In the genomic region with DNA sequence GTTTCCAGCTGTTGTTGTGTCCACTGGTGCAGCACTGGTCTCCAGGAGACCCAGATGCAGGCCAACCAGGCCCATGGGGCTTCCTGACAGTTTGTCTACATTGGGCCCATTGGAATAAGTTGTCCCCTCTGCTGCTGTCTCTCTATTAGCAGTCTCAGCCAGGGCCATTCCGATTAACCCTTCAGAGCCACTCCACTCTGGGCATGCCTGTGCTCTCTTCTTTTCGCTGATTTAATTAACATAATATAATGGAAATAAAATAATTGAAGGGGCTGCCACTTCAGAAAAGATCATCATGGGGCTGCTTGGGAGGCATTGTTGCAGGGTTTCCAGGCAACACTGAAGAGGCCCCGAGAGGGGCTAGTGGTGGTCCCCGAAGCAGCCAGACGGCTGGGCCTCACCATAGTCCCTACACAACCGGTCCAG, we compare ENCODE assay signal across 17 mouse cellular contexts.
DNase-seq lines count a peak whose midpoint lies in the region; ATAC-seq and TF ChIP-seq lines count a peak whose summit lies in the region.
"Had no signal": no experiment of that assay in that cellular context is flagged by ENCODE, and none has a peak within 500 bp of the region (broad histone marks: within the 10 kb centered on the region; RNA-seq: fewer than 3 reads in every experiment).

No protein-coding gene starts in this region.

- peaks cover 11% of the 10 kb centered on the region; the same call in 1 of the 2 replicates for H3K9me3 ChIP-seq in hindbrain, embryonic 10.5 days
- no peaks in the 10 kb centered on the region; the same call in 1 of the 2 replicates for H3K9me3 ChIP-seq in hindbrain, embryonic 16.5 days (ENCODE audit: control insufficient read depth, low read length)
- no peaks in the 10 kb centered on the region for H3K9me3 ChIP-seq in forebrain, embryonic 14.5 days (replicated peaks; ENCODE audit: control insufficient read depth, low read length)
- 0 out of 2 replicates have a peak, but pooled peaks cover 6% of the 10 kb centered on the region for H3K9me3 ChIP-seq in midbrain, embryonic 12.5 days
- 0 out of 2 replicates have a peak, but pooled peaks cover 4% of the 10 kb centered on the region for H3K9me3 ChIP-seq in kidney, embryonic 14.5 days (ENCODE audit: control insufficient read depth, low read length)
- no peaks in the 10 kb centered on the region for H3K9me3 ChIP-seq in intestine, postnatal 0 days (ENCODE audit: control insufficient read depth)

- H3K4me3 ChIP-seq in hindbrain, embryonic 10.5 days, result no peak overlapping the region
- H3K4me3 ChIP-seq in hindbrain, embryonic 16.5 days (ENCODE audit: low read length), result no peak overlapping the region
- no peak overlapping the region for H3K4me3 ChIP-seq in forebrain, embryonic 14.5 days (ENCODE audit: low read depth, low read length)
- no peak overlapping the region for H3K4me3 ChIP-seq in midbrain, embryonic 12.5 days
- H3K4me3 ChIP-seq in kidney, embryonic 14.5 days (ENCODE audit: low read length), result no peak overlapping the region
- H3K4me3 ChIP-seq in intestine, postnatal 0 days (ENCODE audit: low read depth, low read length), result no peak overlapping the region

- ATAC-seq in hindbrain, embryonic 16.5 days, result no peak
- peak; percentile 47; the same call in 1 of the 2 replicates for ATAC-seq in forebrain, embryonic 14.5 days
- peak; percentile 81 for ATAC-seq in midbrain, embryonic 12.5 days (ENCODE audit: low FRiP score, low read depth)
- no peak for ATAC-seq in kidney, embryonic 14.5 days (ENCODE audit: low FRiP score, low TSS enrichment)
- ATAC-seq in intestine, postnatal 0 days, result no peak

- WGBS in hindbrain, embryonic 10.5 days, result 37% methylated on average over 6 of the region's 6 CpGs
- 17% methylated on average over 6 of the region's 6 CpGs for WGBS in hindbrain, embryonic 16.5 days
- 10% methylated on average over 6 of the region's 6 CpGs for WGBS in forebrain, embryonic 14.5 days
- WGBS in midbrain, embryonic 12.5 days, result 15% methylated on average over 6 of the region's 6 CpGs
- 81% methylated on average over 6 of the region's 6 CpGs for WGBS in kidney, embryonic 14.5 days
- 80% methylated on average over 6 of the region's 6 CpGs for WGBS in intestine, postnatal 0 days

- H3K36me3 ChIP-seq in hindbrain, embryonic 10.5 days, result no peaks in the 10 kb centered on the region; the same call in 1 of the 2 replicates
- no peaks in the 10 kb centered on the region for H3K36me3 ChIP-seq in hindbrain, embryonic 16.5 days (ENCODE audit: control insufficient read depth, insufficient read depth, low read length)
- H3K36me3 ChIP-seq in forebrain, embryonic 14.5 days (ENCODE audit: control insufficient read depth, insufficient read depth, low read length), result no peaks in the 10 kb centered on the region
- H3K36me3 ChIP-seq in midbrain, embryonic 12.5 days, result no peaks in the 10 kb centered on the region
- no peaks in the 10 kb centered on the region for H3K36me3 ChIP-seq in kidney, embryonic 14.5 days (ENCODE audit: control insufficient read depth, insufficient read depth, low read length)
- H3K36me3 ChIP-seq in intestine, postnatal 0 days (ENCODE audit: control insufficient read depth, insufficient read depth), result no peaks in the 10 kb centered on the region

- DNase-seq in hindbrain, embryonic 10.5 days (ENCODE audit: low spot score), result peak; percentile 61
- DNase-seq in forebrain, embryonic 14.5 days (ENCODE audit: low spot score), result no peak
- no peak for DNase-seq in B cell, adult 2 months
- DNase-seq: adrenal gland, adult 8-10 months; cerebellum, adult 18-20 months; gastrocnemius, postnatal 10 days; heart, adult 18-20 months; kidney, adult 8-10 months; kidney, postnatal 36 days; liver; lung, adult 18-20 months; right cerebral cortex, postnatal 25 days; thymus, postnatal 25 days had no signal

- H3K4me2 ChIP-seq in hindbrain, embryonic 16.5 days (ENCODE audit: low read length), result no peak overlapping the region
- no peak overlapping the region for H3K4me2 ChIP-seq in forebrain, embryonic 14.5 days (ENCODE audit: low read length)
- no peak overlapping the region for H3K4me2 ChIP-seq in midbrain, embryonic 12.5 days (replicated peaks)
- H3K4me2 ChIP-seq in kidney, embryonic 14.5 days (replicated peaks; ENCODE audit: low read depth, low read length), result no peak overlapping the region
- no peak overlapping the region for H3K4me2 ChIP-seq in intestine, postnatal 0 days (replicated peaks; ENCODE audit: low read depth)

- peaks cover 34% of the 10 kb centered on the region for H3K4me1 ChIP-seq in hindbrain, embryonic 10.5 days (replicated peaks)
- H3K4me1 ChIP-seq in hindbrain, embryonic 16.5 days (ENCODE audit: control insufficient read depth, insufficient read depth, low read depth, low read length), result peaks cover 12% of the 10 kb centered on the region
- H3K4me1 ChIP-seq in forebrain, embryonic 14.5 days (ENCODE audit: control insufficient read depth, insufficient read depth, low read length), result peaks cover 20% of the 10 kb centered on the region
- H3K4me1 ChIP-seq in midbrain, embryonic 12.5 days, result peaks cover 31% of the 10 kb centered on the region
- 0 out of 2 replicates have a peak, but pooled peaks cover 2% of the 10 kb centered on the region for H3K4me1 ChIP-seq in kidney, embryonic 14.5 days (ENCODE audit: control insufficient read depth, insufficient read depth, low read length)
- H3K4me1 ChIP-seq in intestine, postnatal 0 days (replicated peaks; ENCODE audit: control insufficient read depth, insufficient read depth, low read length), result no peaks in the 10 kb centered on the region

- no peak overlapping the region for H3K9ac ChIP-seq in hindbrain, embryonic 16.5 days (ENCODE audit: low read depth, low read length)
- H3K9ac ChIP-seq in forebrain, embryonic 14.5 days (ENCODE audit: low read length), result no peak overlapping the region
- H3K9ac ChIP-seq in midbrain, embryonic 12.5 days (replicated peaks), result no peak overlapping the region
- H3K9ac ChIP-seq in kidney, embryonic 14.5 days (ENCODE audit: low read depth, low read length), result no peak overlapping the region
- H3K9ac ChIP-seq in intestine, postnatal 0 days (ENCODE audit: low read depth, low read length), result no peak overlapping the region

- TF ChIP-seq CTCF in intestine, postnatal 0 days (IDR thresholded peaks at IDR 0.05; ENCODE audit: low read depth), result no peak

- no peaks in the 10 kb centered on the region; the same call in 1 of the 2 replicates for H3K27me3 ChIP-seq in hindbrain, embryonic 10.5 days (ENCODE audit: insufficient read depth, poor library complexity, severe bottlenecking)
- no peaks in the 10 kb centered on the region for H3K27me3 ChIP-seq in hindbrain, embryonic 16.5 days (replicated peaks; ENCODE audit: control insufficient read depth, insufficient read depth, low read length)
- no peaks in the 10 kb centered on the region for H3K27me3 ChIP-seq in forebrain, embryonic 14.5 days (replicated peaks; ENCODE audit: control insufficient read depth, insufficient read depth, low read length)
- H3K27me3 ChIP-seq in midbrain, embryonic 12.5 days, result peaks cover 10% of the 10 kb centered on the region; the same call in 1 of the 2 replicates
- H3K27me3 ChIP-seq in kidney, embryonic 14.5 days (ENCODE audit: control insufficient read depth, insufficient read depth, low read length), result no peaks in the 10 kb centered on the region
- H3K27me3 ChIP-seq in intestine, postnatal 0 days (replicated peaks; ENCODE audit: control insufficient read depth, insufficient read depth, low read length), result no peaks in the 10 kb centered on the region

- peak overlapping the region; percentile 89 for H3K27ac ChIP-seq in hindbrain, embryonic 10.5 days
- no peak overlapping the region for H3K27ac ChIP-seq in hindbrain, embryonic 16.5 days (ENCODE audit: low read depth, low read length)
- no peak overlapping the region; the same call in 1 of the 2 replicates for H3K27ac ChIP-seq in forebrain, embryonic 14.5 days (ENCODE audit: low read depth, low read length)
- peak overlapping the region; percentile 79 for H3K27ac ChIP-seq in midbrain, embryonic 12.5 days (replicated peaks)
- no peak overlapping the region for H3K27ac ChIP-seq in kidney, embryonic 14.5 days (ENCODE audit: low read depth, low read length)
- H3K27ac ChIP-seq in intestine, postnatal 0 days (ENCODE audit: low read depth, low read length), result no peak overlapping the region

Comparison
In these comparisons a context has a peak if more than half of its experiments do, and no peak if none do; other contexts are left out.
1. H3K27ac ChIP-seq: peak in hindbrain, embryonic 10.5 days (single experiment) and midbrain, embryonic 12.5 days (single experiment); none in hindbrain, embryonic 16.5 days (single experiment), forebrain, embryonic 14.5 days (single experiment), kidney, embryonic 14.5 days (single experiment) and intestine, postnatal 0 days (single experiment).
2. ATAC-seq: peak in forebrain, embryonic 14.5 days (single experiment) and midbrain, embryonic 12.5 days (single experiment); none in hindbrain, embryonic 16.5 days (single experiment), kidney, embryonic 14.5 days (single experiment) and intestine, postnatal 0 days (single experiment).